Mouse (Mus musculus) forebrain, embryonic 15.5 days (tissue): ENCODE measurements around the gene Tbc1d20. TPM values are rescaled to one million over a fixed set of nuclear protein-coding genes. Genes with fewer than 3 reads are reported as not detected.
"Not testable (repeated sequence)": the region's sequence is repeated elsewhere in the genome, so short reads cannot be mapped to it uniquely, and the experiment has no call there.

Source experiments
- ATAC-seq: fragments of 200-750 bp; cut with Nextera tagmentation; replicated peaks from 2 replicates; pipeline ENCODE4 v1.8.0; 2017; ENCODE audit warnings: mild to moderate bottlenecking, moderate TSS enrichment, moderate library complexity
- H3K27ac ChIP-seq: fragments of 300-500 bp; sonication (generic); replicated peaks from 2 replicates; pipeline ENCODE4 v1.5.1; 2015; ENCODE audit warnings: mild to moderate bottlenecking, inconsistent platforms
- H3K27me3 ChIP-seq: fragments of 300-500 bp; sonication (generic); 2 replicates; pipeline ENCODE4 v1.6.1; 2015; ENCODE audit warnings: inconsistent platforms
- H3K36me3 ChIP-seq: fragments of 300-500 bp; sonication (generic); 2 replicates; pipeline ENCODE4 v1.6.1; 2015; ENCODE audit warnings: mild to moderate bottlenecking, inconsistent platforms
- H3K4me1 ChIP-seq: fragments of 300-500 bp; sonication (generic); 2 replicates; pipeline ENCODE4 v1.6.1; 2015; ENCODE audit warnings: inconsistent platforms
- H3K4me2 ChIP-seq: fragments of 300-500 bp; sonication (generic); replicated peaks from 2 replicates; pipeline ENCODE4 v1.6.1; 2015; ENCODE audit warnings: mild to moderate bottlenecking, inconsistent platforms
- H3K4me3 ChIP-seq: fragments of 300-500 bp; sonication (generic); 2 replicates; pipeline ENCODE4 v1.5.1; 2015; ENCODE audit warnings: mild to moderate bottlenecking, inconsistent platforms
- H3K9ac ChIP-seq: fragments of 300-500 bp; sonication (generic); replicated peaks from 2 replicates; pipeline ENCODE4 v1.6.1; 2015; ENCODE audit warnings: mild to moderate bottlenecking, inconsistent platforms
- H3K9me3 ChIP-seq: fragments of 300-500 bp; sonication (generic); 2 replicates; pipeline ENCODE4 v1.6.1; 2016; ENCODE audit warnings: inconsistent platforms
- WGBS: fragments of 180-500 bp; shearing (Covaris S2); methylation state at CpG from one replicate; pipeline ENCODE4 v1.1.7; 2015; ENCODE audit warnings: mixed read lengths; 5-methylcytosine and 5-hydroxymethylcytosine counted together
- polyA plus RNA-seq: library from polyadenylated mRNA; unstranded; fragments of >200 nt; fragmentation: Nextera tagmentation; extraction: Ambion mirVana; gene quantifications from 2 replicates; pipeline ENCODE4 v1.2.1, GENCODE M21; 2015

Tbc1d20 gene
- polyA plus RNA-seq: 36.8 and 37.9 TPM in 2 replicates

- WGBS: under 1% methylated on average over 70 of the region's 70 CpGs
- peak; percentile 97 for ATAC-seq
These were observed at the start of gene Tbc1d20 for GRCm38 (mm10) chr2:152293727-152294475. Gene Tbc1d20, plus strand, starts transcription at chr2:152293828.

GRCm38 (mm10) chr2:152247213-152247612 lies 46.4 kb upstream of the Tbc1d20 start:
- Histone ChIP-seq H3K9me3 (no peaks in the 10 kb centered on the region), H3K36me3 (peaks cover 21% of the 10 kb centered on the region), H3K27ac (no peak overlapping the region), H3K9ac (no peak overlapping the region), H3K4me3 (no peak overlapping the region), H3K4me2 (no peak overlapping the region), H3K27me3 (no peaks in the 10 kb centered on the region), H3K4me1 (no peaks in the 10 kb centered on the region)
- ATAC-seq: no peak
- 90% methylated on average over 1 of the region's 1 CpGs for WGBS

More at GRCm38 (mm10) chr2:152293727-152294475, at the start of gene Tbc1d20:
- Histone ChIP-seq H3K9me3 (no peaks in the 10 kb centered on the region), H3K27me3 (no peaks in the 10 kb centered on the region), H3K4me3 (peak within 1 kb of the TSS; percentile 77), H3K4me1 (peaks cover 22% of the 10 kb centered on the region), H3K4me2 (peak within 1 kb of the TSS; percentile 57), H3K36me3 (no peaks in the 10 kb centered on the region), H3K9ac (peak within 1 kb of the TSS; percentile 93), H3K27ac (peak within 1 kb of the TSS; percentile 81)

GRCm38 (mm10) chr2:152250511-152250910 lies 43.1 kb upstream of the Tbc1d20 start:
- Histone ChIP-seq H3K4me3 (no peak overlapping the region), H3K4me1 (no peaks in the 10 kb centered on the region), H3K4me2 (no peak overlapping the region), H3K9ac (no peak overlapping the region), H3K27ac (no peak overlapping the region), H3K27me3 (no peaks in the 10 kb centered on the region), H3K36me3 (peaks cover 47% of the 10 kb centered on the region), H3K9me3 (no peaks in the 10 kb centered on the region)
- 74% methylated on average over 4 of the region's 4 CpGs for WGBS
- ATAC-seq: no peak

GRCm38 (mm10) chr2:152259739-152260138 lies 33.9 kb upstream of the Tbc1d20 start:
- H3K9ac ChIP-seq: no peak overlapping the region
- no peak overlapping the region for H3K27ac ChIP-seq
- H3K27me3 ChIP-seq: no peaks in the 10 kb centered on the region
- peaks cover 69% of the 10 kb centered on the region for H3K36me3 ChIP-seq
- no peaks in the 10 kb centered on the region for H3K9me3 ChIP-seq
- no peak overlapping the region for H3K4me3 ChIP-seq
- no peak for ATAC-seq
- H3K4me1 ChIP-seq: no peaks in the 10 kb centered on the region
- WGBS: 93% methylated on average over 1 of the region's 1 CpGs
- no peak overlapping the region for H3K4me2 ChIP-seq

GRCm38 (mm10) chr2:152273639-152274038 lies 20.0 kb upstream of the Tbc1d20 start:
- no peak for ATAC-seq
- Histone ChIP-seq H3K36me3 (peaks cover 64% of the 10 kb centered on the region), H3K9me3 (no peaks in the 10 kb centered on the region), H3K27me3 (no peaks in the 10 kb centered on the region), H3K27ac (no peak overlapping the region), H3K4me2 (no peak overlapping the region), H3K4me1 (no peaks in the 10 kb centered on the region), H3K4me3 (no peak overlapping the region), H3K9ac (no peak overlapping the region)
- WGBS: 78% methylated on average over 2 of the region's 2 CpGs

- Histone ChIP-seq H3K36me3 (peaks cover 72% of the 10 kb centered on the region), H3K4me2 (no peak overlapping the region), H3K27me3 (no peaks in the 10 kb centered on the region), H3K4me3 (no peak overlapping the region), H3K27ac (no peak overlapping the region), H3K9me3 (no peaks in the 10 kb centered on the region), H3K9ac (no peak overlapping the region), H3K4me1 (no peaks in the 10 kb centered on the region)
- 93% methylated on average over 3 of the region's 3 CpGs for WGBS
- ATAC-seq: no peak
These were observed 12.2 kb upstream of the Tbc1d20 start for GRCm38 (mm10) chr2:152281407-152281806.

DNA sequence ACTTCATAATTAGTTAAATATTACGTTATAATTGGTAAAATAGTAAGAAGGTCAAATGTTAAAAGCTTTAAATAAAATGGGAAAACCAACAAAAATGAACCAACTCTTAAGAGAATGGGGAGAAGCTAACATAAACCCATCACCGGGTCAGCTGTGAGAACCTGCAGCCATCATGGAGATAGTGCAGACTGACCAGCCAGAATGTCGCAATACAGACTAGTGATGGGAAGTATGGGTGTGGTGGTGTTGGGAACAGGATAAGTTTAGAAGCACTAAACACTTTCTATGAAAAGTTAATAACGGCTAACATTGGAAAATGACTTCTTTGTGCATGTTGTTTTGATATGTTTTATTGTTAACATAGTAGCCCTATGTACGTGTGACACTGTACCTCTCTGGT lies 6.1 kb upstream of the Tbc1d20 start:
- no peaks in the 10 kb centered on the region for H3K4me1 ChIP-seq
- H3K4me2 ChIP-seq: no peak overlapping the region
- ATAC-seq: no peak
- no peaks in the 10 kb centered on the region for H3K27me3 ChIP-seq
- H3K27ac ChIP-seq: no peak overlapping the region
- H3K9ac ChIP-seq: no peak overlapping the region
- no peaks in the 10 kb centered on the region for H3K9me3 ChIP-seq
- peaks cover 37% of the 10 kb centered on the region for H3K36me3 ChIP-seq
- 94% methylated on average over 5 of the region's 5 CpGs for WGBS
- H3K4me3 ChIP-seq: no peak overlapping the region

DNA sequence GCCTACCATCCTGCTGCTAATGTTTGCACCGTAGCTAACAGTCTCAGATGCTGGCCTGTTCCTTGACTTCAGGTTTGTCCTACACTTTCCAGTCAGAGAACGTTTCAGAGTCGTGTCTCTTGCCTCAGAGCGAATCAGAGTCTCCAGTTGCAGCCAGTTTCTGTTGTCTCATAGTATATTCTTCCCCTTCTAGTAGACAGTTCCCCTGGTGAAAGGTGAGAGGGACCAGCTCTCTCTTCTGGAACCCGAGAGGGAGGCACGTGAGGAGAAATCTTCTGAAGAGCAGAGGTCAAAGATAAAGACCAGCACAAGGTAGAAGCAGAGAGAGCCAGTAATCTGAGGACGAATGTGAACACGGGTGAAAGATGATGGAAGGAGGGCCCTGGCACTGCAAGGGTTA lies 5.6 kb upstream of the Tbc1d20 start:
- H3K4me2 ChIP-seq: no peak overlapping the region
- 84% methylated on average over 8 of the region's 8 CpGs for WGBS
- no peaks in the 10 kb centered on the region for H3K27me3 ChIP-seq
- no peak for ATAC-seq
- no peak overlapping the region for H3K27ac ChIP-seq
- no peak overlapping the region for H3K4me3 ChIP-seq
- 0 out of 2 replicates have a peak, but pooled peaks cover under 1% of the 10 kb centered on the region for H3K4me1 ChIP-seq
- no peak overlapping the region for H3K9ac ChIP-seq
- H3K36me3 ChIP-seq: peaks cover 33% of the 10 kb centered on the region
- no peaks in the 10 kb centered on the region for H3K9me3 ChIP-seq

- H3K4me3 ChIP-seq, H3K27me3 ChIP-seq, H3K9me3 ChIP-seq, H3K9ac ChIP-seq, H3K4me2 ChIP-seq, H3K27ac ChIP-seq, H3K4me1 ChIP-seq, ATAC-seq: not testable (repeated sequence)
- peaks cover 17% of the 10 kb centered on the region for H3K36me3 ChIP-seq
- WGBS: 91% methylated on average over 2 of the region's 2 CpGs
These were observed 4.0 kb upstream of the Tbc1d20 start for GRCm38 (mm10) chr2:152289623-152290022.

DNA sequence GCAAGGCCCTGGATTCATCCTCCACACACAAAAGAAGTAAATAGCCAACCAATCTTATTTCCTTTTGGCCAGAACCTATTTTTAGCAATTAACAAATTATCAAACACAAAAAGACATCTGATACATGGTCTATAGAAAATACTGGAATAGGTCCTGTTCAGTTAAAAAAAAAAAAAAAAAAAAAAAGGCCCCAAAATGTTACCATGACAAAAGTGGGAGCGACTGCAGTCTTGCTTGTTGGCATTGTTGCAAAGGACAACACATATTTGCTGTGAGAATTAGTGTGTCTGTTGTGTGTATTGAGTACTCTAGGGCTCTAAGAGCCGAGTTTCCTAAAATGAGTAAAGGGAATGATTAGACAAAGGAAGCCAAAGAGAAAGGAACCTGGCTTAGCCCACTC lies 1.2 kb upstream of the Tbc1d20 start:
- H3K4me1 ChIP-seq: peaks cover 22% of the 10 kb centered on the region
- H3K9ac ChIP-seq: no peak overlapping the region
- no peaks in the 10 kb centered on the region for H3K9me3 ChIP-seq
- H3K4me3 ChIP-seq: no peak overlapping the region
- H3K27me3 ChIP-seq: no peaks in the 10 kb centered on the region
- ATAC-seq: no peak
- no peaks in the 10 kb centered on the region for H3K36me3 ChIP-seq
- no peak overlapping the region for H3K27ac ChIP-seq
- H3K4me2 ChIP-seq: no peak overlapping the region
- WGBS: 37% methylated on average over 2 of the region's 2 CpGs

GRCm38 (mm10) chr2:152293179-152293726 lies 375 bp upstream of the Tbc1d20 start:
- peaks cover 22% of the 10 kb centered on the region for H3K4me1 ChIP-seq
- H3K9me3 ChIP-seq: no peaks in the 10 kb centered on the region
- no peak overlapping the region for H3K27ac ChIP-seq
- under 1% methylated on average over 15 of the region's 15 CpGs for WGBS
- H3K4me2 ChIP-seq: peak overlapping the region; percentile 57
- ATAC-seq: peak; percentile 71
- H3K4me3 ChIP-seq: peak overlapping the region; percentile 77
- no peaks in the 10 kb centered on the region for H3K36me3 ChIP-seq
- H3K9ac ChIP-seq: peak overlapping the region; percentile 93
- H3K27me3 ChIP-seq: no peaks in the 10 kb centered on the region

- WGBS: 42% methylated on average over 5 of the region's 5 CpGs
- H3K4me3 ChIP-seq: peak overlapping the region; percentile 77
- H3K27me3 ChIP-seq: no peaks in the 10 kb centered on the region
- H3K4me1 ChIP-seq: peaks cover 22% of the 10 kb centered on the region
- no peak for ATAC-seq
- peak overlapping the region; percentile 57 for H3K4me2 ChIP-seq
- H3K9ac ChIP-seq: peak overlapping the region; percentile 93
- no peaks in the 10 kb centered on the region for H3K9me3 ChIP-seq
- H3K27ac ChIP-seq: no peak overlapping the region
- no peaks in the 10 kb centered on the region for H3K36me3 ChIP-seq
These were observed 913 bp downstream of the Tbc1d20 start for GRCm38 (mm10) chr2:152294541-152294940.
